Mouse (Mus musculus): Measurements from ENCODE around the gene Ccdc113.

GRCm38 (mm10) chr8:95499266-95500064, 34.4 kb upstream of the Ccdc113 start:
- TF ChIP-seq EP300 (IDR thresholded peaks at IDR 0.05; ENCODE audit: low read depth) (no peak), CTCF (IDR thresholded peaks at IDR 0.05; ENCODE audit: low read depth) (no peak)
